Mouse (Mus musculus) CD4-positive, CD25-positive, alpha-beta regulatory T cell, adult 4 months (primary cell): ENCODE measurements around the gene Ctdnep1. TPM values are rescaled to one million over a fixed set of nuclear protein-coding genes. Genes with fewer than 3 reads are reported as not detected.

Source experiments
- ATAC-seq: one replicate; pipeline ENCODE4 v1.8.0; 2017
- polyA plus RNA-seq, 2 experiments: library from polyadenylated mRNA; unstranded; fragments of 100-300 nt; shearing (Covaris generic); gene quantifications; one replicate each; pipeline ENCODE4 v1.2.1; 2017

Ctdnep1 gene
- polyA plus RNA-seq, 2 experiments from 2014 or later: 21.1 to 25.4 TPM

- no peak for ATAC-seq
Observed at GRCm38 (mm10) chr11:70030651-70031320, 49.8 kb downstream of the Ctdnep1 start.

- ATAC-seq: no peak
Observed at GRCm38 (mm10) chr11:70031321-70031670, 50.3 kb downstream of the Ctdnep1 start.

GRCm38 (mm10) chr11:70038174-70038573 lies 57.2 kb downstream of the Ctdnep1 start:
- ATAC-seq: no peak

GRCm38 (mm10) chr11:70039631-70040030 lies 58.7 kb downstream of the Ctdnep1 start:
- ATAC-seq: no peak

- ATAC-seq: no peak
Observed at GRCm38 (mm10) chr11:70040184-70040583, 59.2 kb downstream of the Ctdnep1 start.

Other genes starting within 250 kb of the Ctdnep1 start
- gene Polr2a, start 222.5 kb upstream of the Ctdnep1 start, polyA plus RNA-seq: 10 to 100 TPM; 25.6 to 36.0 TPM
- not detected for gene Slc35g3, start 219.2 kb upstream of the Ctdnep1 start, polyA plus RNA-seq
- 10 to 100 TPM; 11.2 to 11.8 TPM for gene Zbtb4, start 215.2 kb upstream of the Ctdnep1 start, polyA plus RNA-seq
- 1 to 10 TPM; 2.9 to 4.5 TPM for gene Chrnb1, start 185.2 kb upstream of the Ctdnep1 start, polyA plus RNA-seq
- gene Fgf11, start 179.3 kb upstream of the Ctdnep1 start, polyA plus RNA-seq: not detected
- gene Tmem102, start 175.5 kb upstream of the Ctdnep1 start, polyA plus RNA-seq: not detected
- gene Gm39566, start 165.9 kb upstream of the Ctdnep1 start, polyA plus RNA-seq: not detected
- not detected for gene Spem2, start 162.7 kb upstream of the Ctdnep1 start, polyA plus RNA-seq
- gene Spem1, start 159.0 kb upstream of the Ctdnep1 start, polyA plus RNA-seq: under 1 TPM in 1 of 2 experiments, not detected in 1; 0.42 TPM
- gene Nlgn2, start 143.4 kb upstream of the Ctdnep1 start, polyA plus RNA-seq: 1 to 10 TPM; 1.1 to 1.2 TPM
- 100 to 1,000 TPM in 1 of 2 experiments, 10 to 100 TPM in 1; 93.2 to 114 TPM for gene Tmem256, start 142.6 kb upstream of the Ctdnep1 start, polyA plus RNA-seq
- 10 to 100 TPM; 22.4 to 33.5 TPM for gene Plscr3, start 134.8 kb upstream of the Ctdnep1 start, polyA plus RNA-seq
- not detected for gene Tnk1, start 122.4 kb upstream of the Ctdnep1 start, polyA plus RNA-seq
- not detected for gene Tmem95, start 103.1 kb upstream of the Ctdnep1 start, polyA plus RNA-seq
- gene Kctd11, start 99.8 kb upstream of the Ctdnep1 start, polyA plus RNA-seq: 1 to 10 TPM in 1 of 2 experiments, not detected in 1; 1.1 TPM
- 100 to 1,000 TPM; 256 to 383 TPM for gene Acap1, start 85.6 kb upstream of the Ctdnep1 start, polyA plus RNA-seq
- 1 to 10 TPM; 1.6 to 2.0 TPM for gene 2810408A11Rik, start 80.2 kb upstream of the Ctdnep1 start, polyA plus RNA-seq
- gene Neurl4, start 80.1 kb upstream of the Ctdnep1 start, polyA plus RNA-seq: 1 to 10 TPM; 8.3 to 9.1 TPM
- 100 to 1,000 TPM; 120 to 134 TPM for gene Gps2, start 67.3 kb upstream of the Ctdnep1 start, polyA plus RNA-seq
- 1,000 to 10,000 TPM; 1,067 to 1,377 TPM for gene Eif5a, start 59.2 kb upstream of the Ctdnep1 start, polyA plus RNA-seq
- gene Ybx2, start 45.4 kb upstream of the Ctdnep1 start, polyA plus RNA-seq: not detected
- not detected for gene Slc2a4, start 33.0 kb upstream of the Ctdnep1 start, polyA plus RNA-seq
- not detected for gene Cldn7, start 16.4 kb upstream of the Ctdnep1 start, polyA plus RNA-seq
- gene Elp5, start 1.4 kb downstream of the Ctdnep1 start, polyA plus RNA-seq: 10 to 100 TPM; 69.7 to 79.3 TPM
- 100 to 1,000 TPM; 282 to 355 TPM for gene Gabarap, start 10.0 kb downstream of the Ctdnep1 start, polyA plus RNA-seq
- 10 to 100 TPM; 41.3 to 43.5 TPM for gene Phf23, start 14.6 kb downstream of the Ctdnep1 start, polyA plus RNA-seq
- 1 to 10 TPM; 4.0 to 4.6 TPM for gene Dvl2, start 19.4 kb downstream of the Ctdnep1 start, polyA plus RNA-seq
- 100 to 1,000 TPM; 124 to 181 TPM for gene Acadvl, start 34.3 kb downstream of the Ctdnep1 start, polyA plus RNA-seq
- 10 to 100 TPM in 1 of 2 experiments, 1 to 10 TPM in 1; 9.4 to 17.1 TPM for gene Dlg4, start 35.8 kb downstream of the Ctdnep1 start, polyA plus RNA-seq
- gene Asgr1, start 72.9 kb downstream of the Ctdnep1 start, polyA plus RNA-seq: not detected
- not detected for gene Asgr2, start 111.5 kb downstream of the Ctdnep1 start, polyA plus RNA-seq
- not detected for gene Mgl2, start 149.2 kb downstream of the Ctdnep1 start, polyA plus RNA-seq
- gene Clec10a, start 175.0 kb downstream of the Ctdnep1 start, polyA plus RNA-seq: not detected
- not detected for gene Slc16a11, start 231.6 kb downstream of the Ctdnep1 start, polyA plus RNA-seq
- 1 to 10 TPM; 2.7 to 3.9 TPM for gene Slc16a13, start 239.9 kb downstream of the Ctdnep1 start, polyA plus RNA-seq
- gene Bcl6b, start 248.6 kb downstream of the Ctdnep1 start, polyA plus RNA-seq: under 1 TPM; 0.31 to 0.56 TPM